In the genomic region with DNA sequence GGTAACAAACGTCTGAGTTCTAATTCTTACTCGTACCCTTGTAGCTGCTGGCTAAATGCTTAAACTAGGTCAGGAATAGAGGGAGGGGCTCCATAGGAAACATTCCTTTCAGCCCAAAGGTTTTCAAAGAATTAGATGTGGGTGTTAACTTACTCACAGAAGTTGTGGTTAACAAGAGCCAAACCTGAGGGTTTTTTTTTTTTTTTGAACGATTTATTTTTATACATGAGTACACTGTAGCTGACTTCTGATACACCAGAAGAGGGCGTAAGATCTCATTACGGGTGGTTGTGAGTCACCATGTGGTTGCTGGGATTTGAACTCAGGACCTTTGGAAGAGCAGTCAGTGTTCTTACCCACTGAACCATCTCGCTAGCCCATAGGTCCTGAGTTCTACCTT, we compare ENCODE assay signal across 9 mouse cellular contexts. TPM values are rescaled to one million over a fixed set of nuclear protein-coding genes. Genes with fewer than 3 reads are reported as not detected.
DNase-seq lines count a peak whose midpoint lies in the region; ATAC-seq and TF ChIP-seq lines count a peak whose summit lies in the region.
"Had no signal": no experiment of that assay in that cellular context is flagged by ENCODE, and none has a peak within 500 bp of the region (broad histone marks: within the 10 kb centered on the region; RNA-seq: fewer than 3 reads in every experiment).

No protein-coding gene starts in this region.

- H3K9ac ChIP-seq in kidney, embryonic 15.5 days = no peak overlapping the region
- H3K9ac ChIP-seq in liver, embryonic 12.5 days = peak overlapping the region; percentile 59
- H3K9ac ChIP-seq: embryonic facial prominence, embryonic 12.5 days had no signal

- H3K9me3 ChIP-seq in kidney, embryonic 15.5 days (replicated peaks) = no peaks in the 10 kb centered on the region
- H3K9me3 ChIP-seq in E14TG2a.4 (ENCODE audit: low read length) = no peaks in the 10 kb centered on the region
- no peaks in the 10 kb centered on the region for H3K9me3 ChIP-seq in liver, embryonic 12.5 days (replicated peaks)
- H3K9me3 ChIP-seq: embryonic facial prominence, embryonic 12.5 days had no signal

- TF ChIP-seq CTCF in E14TG2a.4 (conservative IDR thresholded peaks at IDR 0.05; ENCODE audit: low read length) = no peak

- H3K4me1 ChIP-seq in kidney, embryonic 15.5 days = peaks cover 16% of the 10 kb centered on the region
- peaks cover 70% of the 10 kb centered on the region for H3K4me1 ChIP-seq in E14TG2a.4 (replicated peaks; ENCODE audit: low read depth, low read length)
- peaks cover 28% of the 10 kb centered on the region for H3K4me1 ChIP-seq in liver, embryonic 12.5 days

- H3K4me3 ChIP-seq in kidney, embryonic 15.5 days (replicated peaks) = no peak overlapping the region
- H3K4me3 ChIP-seq in E14TG2a.4 (replicated peaks; ENCODE audit: low read length) = peak overlapping the region; percentile 94; the same call in 1 of the 2 replicates
- H3K4me3 ChIP-seq in liver, embryonic 12.5 days = peak overlapping the region; percentile 93; the same call in 1 of the 2 replicates

- H3K4me2 ChIP-seq in kidney, embryonic 15.5 days = peak overlapping the region; percentile 73; the same call in 1 of the 2 replicates
- H3K4me2 ChIP-seq in liver, embryonic 12.5 days = peak overlapping the region; percentile 95

- no peak for ATAC-seq in kidney, embryonic 15.5 days (replicated peaks; ENCODE audit: low FRiP score)
- no peak for ATAC-seq in liver, embryonic 12.5 days

- WGBS in kidney, embryonic 15.5 days = 78% methylated on average over 6 of the region's 6 CpGs
- 57% methylated on average over 6 of the region's 6 CpGs for WGBS in liver, embryonic 12.5 days (ENCODE audit: insufficient replicate concordance)

- no peaks in the 10 kb centered on the region for H3K36me3 ChIP-seq in kidney, embryonic 15.5 days
- H3K36me3 ChIP-seq in E14TG2a.4 (ENCODE audit: insufficient read depth, low read length) = no peaks in the 10 kb centered on the region
- peaks cover 2% of the 10 kb centered on the region for H3K36me3 ChIP-seq in liver, embryonic 12.5 days
- H3K36me3 ChIP-seq: embryonic facial prominence, embryonic 12.5 days had no signal

- H3K27me3 ChIP-seq in kidney, embryonic 15.5 days = no peaks in the 10 kb centered on the region
- H3K27me3 ChIP-seq in E14TG2a.4 (ENCODE audit: insufficient read depth, low read length) = no peaks in the 10 kb centered on the region
- no peaks in the 10 kb centered on the region for H3K27me3 ChIP-seq in liver, embryonic 12.5 days (replicated peaks)
- H3K27me3 ChIP-seq: embryonic facial prominence, embryonic 12.5 days had no signal

- no peak overlapping the region for H3K27ac ChIP-seq in kidney, embryonic 15.5 days
- H3K27ac ChIP-seq in liver, embryonic 12.5 days = peak overlapping the region; percentile 51; the same call in 1 of the 2 replicates

- no peak for DNase-seq in kidney, postnatal 25 days
- DNase-seq in 416B (ENCODE audit: low read depth) = peak; percentile 34
- DNase-seq in spleen, postnatal 36 days (ENCODE audit: low spot score in 2 of 2) = no peak
- DNase-seq in B cell, adult 2 months = no peak
- DNase-seq in adrenal gland, postnatal 25 days = no peak

RNA-seq across cellular contexts. Expression of a gene that starts 0.8 kb away (rescaled TPM):
- polyA plus RNA-seq in kidney, embryonic 15.5 days (2015; fragmentation: Nextera tagmentation; extraction: Ambion mirVana) = 19.8 and 30.2 TPM in 2 replicates
- 13.7 and 15.4 TPM in 2 replicates for polyA plus RNA-seq in liver, embryonic 12.5 days (2016; fragmentation: Nextera tagmentation; extraction: Ambion mirVana)
- 70.5 and 91.0 TPM in 2 replicates for total RNA-seq in adrenal gland, postnatal 25 days (2021)

RNA-seq across cellular contexts. Expression of a gene that starts 9.1 kb away (rescaled TPM):
- 263 and 284 TPM in 2 replicates for polyA plus RNA-seq in kidney, embryonic 15.5 days (2015; fragmentation: Nextera tagmentation; extraction: Ambion mirVana)
- polyA plus RNA-seq in liver, embryonic 12.5 days (2016; fragmentation: Nextera tagmentation; extraction: Ambion mirVana) = 353 and 360 TPM in 2 replicates
- total RNA-seq in adrenal gland, postnatal 25 days (2021) = 92.6 and 103 TPM in 2 replicates

RNA-seq across cellular contexts. Expression of a gene that starts 14.6 kb away (rescaled TPM):
- 44.3 and 45.8 TPM in 2 replicates for polyA plus RNA-seq in kidney, embryonic 15.5 days (2015; fragmentation: Nextera tagmentation; extraction: Ambion mirVana)
- 24.4 and 25.7 TPM in 2 replicates for polyA plus RNA-seq in liver, embryonic 12.5 days (2016; fragmentation: Nextera tagmentation; extraction: Ambion mirVana)
- total RNA-seq in adrenal gland, postnatal 25 days (2021) = 46.2 and 46.4 TPM in 2 replicates
